In genomic region chr7:14446534-14446933, GRCm38 (mm10) we compare ENCODE assay signal across 27 mouse cellular contexts. TPM values are rescaled to one million over a fixed set of nuclear protein-coding genes. Genes with fewer than 3 reads are reported as not detected.
A peak's percentile ranks its signal among the peaks of the same experiment; 100 is the strongest.
DNase-seq lines count a peak whose midpoint lies in the region; ATAC-seq and TF ChIP-seq lines count a peak whose summit lies in the region.
"Had no signal": no experiment of that assay in that cellular context is flagged by ENCODE, and none has a peak within 500 bp of the region (broad histone marks: within the 10 kb centered on the region; RNA-seq: fewer than 3 reads in every experiment).

Sult2a8 (minus strand) TSS chr7:14446769.

- WGBS in liver, adult 2 months, result 17% methylated on average over 3 of the region's 3 CpGs
- WGBS in liver, postnatal 0 days (ENCODE audit: insufficient replicate concordance), result 58% methylated on average over 3 of the region's 3 CpGs
- 39% methylated on average over 3 of the region's 3 CpGs for WGBS in liver, embryonic 12.5 days (ENCODE audit: insufficient replicate concordance)

- H3K79me2 ChIP-seq in liver, adult 2 months (ENCODE audit: control insufficient read depth, insufficient read depth, low read length), result peaks cover 5% of the 10 kb centered on the region; the same call in 1 of the 2 replicates

- peak within 1 kb of the TSS; percentile 95 for H3K27ac ChIP-seq in liver, adult 2 months (replicated peaks; ENCODE audit: insufficient read depth, low read depth, low read length)
- no peak within 1 kb of the TSS for H3K27ac ChIP-seq in liver, postnatal 0 days (ENCODE audit: low read depth)
- H3K27ac ChIP-seq in liver, embryonic 12.5 days, result no peak within 1 kb of the TSS

- no peaks in the 10 kb centered on the region for H3K27me3 ChIP-seq in liver, adult 2 months (ENCODE audit: control insufficient read depth, insufficient read depth, low read length)
- no peaks in the 10 kb centered on the region for H3K27me3 ChIP-seq in liver, postnatal 0 days (ENCODE audit: insufficient read depth, low read length)
- no peaks in the 10 kb centered on the region for H3K27me3 ChIP-seq in liver, embryonic 12.5 days (replicated peaks)
- H3K27me3 ChIP-seq: CH12.LX, Patski had no signal

- no peak for DNase-seq in adrenal gland, postnatal 10 days
- no peak for DNase-seq in adrenal gland, adult 8-10 months
- no peak for DNase-seq in adrenal gland, postnatal 14 days
- DNase-seq in adrenal gland, postnatal 36 days, result no peak
- DNase-seq in liver, adult 2 months (ENCODE audit: extremely low read depth, low read depth, low spot score), result peak; percentile 95
- no peak for DNase-seq in liver
- no peak for DNase-seq in liver, postnatal 0 days
- DNase-seq: adrenal gland, adult 2 months; adrenal gland, postnatal 25 days; B cell, adult 2 months; cerebellum, adult 11 months; cerebellum, adult 11-12 months; cerebellum, adult 18-20 months; cerebellum, adult 2 months; cerebellum, adult 8-10 months; cerebellum, adult 9-10 months had no signal

- ATAC-seq in liver, postnatal 0 days, result no peak
- no peak for ATAC-seq in liver, embryonic 12.5 days
- ATAC-seq: activated CD4-positive, CD25-positive, alpha-beta regulatory T cell, adult 4 months; CD4-positive, CD25-positive, alpha-beta regulatory T cell, adult 4 months; Patski had no signal

- TF ChIP-seq CTCF in liver, adult 2 months (IDR thresholded peaks at IDR 0.05; ENCODE audit: low read depth, low read length), result no peak
- TF ChIP-seq CTCF in liver, postnatal 0 days (IDR thresholded peaks at IDR 0.05; ENCODE audit: low read depth), result no peak

- H3K4me2 ChIP-seq in liver, postnatal 0 days (ENCODE audit: low read depth, low read length), result no peak within 1 kb of the TSS
- H3K4me2 ChIP-seq in liver, embryonic 12.5 days, result no peak within 1 kb of the TSS

- no peaks in the 10 kb centered on the region; the same call in 1 of the 2 replicates for H3K4me1 ChIP-seq in liver, adult 2 months (ENCODE audit: control insufficient read depth, insufficient read depth, low read length)
- no peaks in the 10 kb centered on the region for H3K4me1 ChIP-seq in liver, postnatal 0 days (ENCODE audit: insufficient read depth)
- H3K4me1 ChIP-seq in liver, embryonic 12.5 days, result no peaks in the 10 kb centered on the region

- no peak for TF ChIP-seq EP300 in liver, postnatal 0 days (IDR thresholded peaks at IDR 0.05; ENCODE audit: low read depth)

- no peaks in the 10 kb centered on the region for H3K9me3 ChIP-seq in liver, postnatal 0 days (ENCODE audit: low read length)
- H3K9me3 ChIP-seq in liver, embryonic 12.5 days (replicated peaks), result 0 out of 2 replicates have a peak, but pooled peaks cover 4% of the 10 kb centered on the region

- H3K9ac ChIP-seq in liver, adult 2 months (ENCODE audit: low read depth, low read length), result peak within 1 kb of the TSS; percentile 78
- H3K9ac ChIP-seq in liver, postnatal 0 days (replicated peaks), result no peak within 1 kb of the TSS
- no peak within 1 kb of the TSS for H3K9ac ChIP-seq in liver, embryonic 12.5 days

- H3K4me3 ChIP-seq in liver, adult 2 months (ENCODE audit: insufficient read depth, low read depth, low read length), result peak within 1 kb of the TSS; percentile 63
- H3K4me3 ChIP-seq in liver, postnatal 0 days (ENCODE audit: low read depth, low read length), result no peak within 1 kb of the TSS
- H3K4me3 ChIP-seq in liver, embryonic 12.5 days, result no peak within 1 kb of the TSS

- no peak for TF ChIP-seq POLR2A in liver, adult 2 months (IDR thresholded peaks at IDR 0.05; ENCODE audit: extremely low read depth, insufficient read depth, low read length)

- peaks cover 6% of the 10 kb centered on the region for H3K36me3 ChIP-seq in liver, adult 2 months (ENCODE audit: control insufficient read depth, insufficient read depth, low read length)
- no peaks in the 10 kb centered on the region for H3K36me3 ChIP-seq in liver, postnatal 0 days (replicated peaks; ENCODE audit: insufficient read depth, low read length)
- H3K36me3 ChIP-seq in liver, embryonic 12.5 days, result no peaks in the 10 kb centered on the region
- H3K36me3 ChIP-seq: G1E had no signal

RNA-seq across cellular contexts. Expression of gene Sult2a8, which starts in this region (rescaled TPM):
- 10 to 100 TPM; 12.8 to 24.5 TPM for total RNA-seq in adrenal gland, postnatal 10 days (2021)
- under 1 TPM in 1 of 4 experiments, not detected in 3; 0.59 TPM for total RNA-seq in adrenal gland, adult 8-10 months (2022)
- 0.71 and 30.7 TPM in 2 replicates for total RNA-seq in adrenal gland, postnatal 14 days (2021)
- total RNA-seq in adrenal gland, postnatal 36 days (2021), result under 1 TPM in 1 of 2 experiments, not detected in 1; 0.23 TPM
- total RNA-seq in liver, adult 2 months (2014; rRNA removed), result 475 and 1,177 TPM in 2 replicates
- polyA plus RNA-seq in liver, adult 2 months (2012; rRNA removed), result 79.7 and 126 TPM in 2 replicates
- polyA plus RNA-seq in liver, postnatal 0 days (2015; fragmentation: Nextera tagmentation; extraction: Ambion mirVana), result 19.8 and 22.7 TPM in 2 replicates
- polyA plus RNA-seq in liver, embryonic 12.5 days (2016; fragmentation: Nextera tagmentation; extraction: Ambion mirVana), result 2.6 and 3.2 TPM in 2 replicates
- total RNA-seq: adrenal gland, adult 18-20 months; adrenal gland, postnatal 25 days; CH12.LX; ES-E14; MEL had no signal
- polyA plus RNA-seq: activated CD4-positive, CD25-positive, alpha-beta regulatory T cell, adult 4 months; adrenal gland, adult 2 months; brain, embryonic 14.5 days; C2C12; CD4-positive, CD25-positive, alpha-beta regulatory T cell, adult 4 months; cerebellum, adult 2 months; G1E; Patski had no signal

Comparison
In these comparisons a context has a peak if more than half of its experiments do, and no peak if none do; other contexts are left out.
1. RNA of gene Sult2a8 (total RNA-seq): 475 to 1,177 TPM in liver, adult 2 months; 0.71 to 30.7 TPM in adrenal gland, postnatal 14 days, 12.8 to 24.5 TPM in adrenal gland, postnatal 10 days, 0.59 TPM in adrenal gland, adult 8-10 months and 0.23 TPM in adrenal gland, postnatal 36 days; every median in the first group is over 10 times any median in the second.